Mouse (Mus musculus) midbrain, embryonic 15.5 days (tissue): Measurements from ENCODE around the gene Cdkal1. TPM values are rescaled to one million over a fixed set of nuclear protein-coding genes. Genes with fewer than 3 reads are reported as not detected.

ENCODE experiments used
- ATAC-seq: fragments of 200-750 bp; cut with Nextera tagmentation; replicated peaks from 2 replicates; pipeline ENCODE4 v1.8.0; 2017; ENCODE audit warnings: moderate TSS enrichment
- H3K27ac ChIP-seq: fragments of 300-500 bp; sonication (generic); 2 replicates; pipeline ENCODE4 v1.5.1; 2015; ENCODE audit warnings: mild to moderate bottlenecking, inconsistent platforms
- H3K27me3 ChIP-seq: fragments of 300-500 bp; sonication (generic); replicated peaks from 2 replicates; pipeline ENCODE4 v1.6.1; 2015; ENCODE audit warnings: inconsistent platforms
- H3K36me3 ChIP-seq: fragments of 300-500 bp; sonication (generic); replicated peaks from 2 replicates; pipeline ENCODE4 v1.6.1; 2015; ENCODE audit warnings: inconsistent platforms
- H3K4me1 ChIP-seq: fragments of 300-500 bp; sonication (generic); 2 replicates; pipeline ENCODE4 v1.6.1; 2015; ENCODE audit warnings: inconsistent platforms
- H3K4me2 ChIP-seq: fragments of 300-500 bp; sonication (generic); 2 replicates; pipeline ENCODE4 v1.6.1; 2015; ENCODE audit warnings: inconsistent platforms, mild to moderate bottlenecking, moderate library complexity
- H3K4me3 ChIP-seq: fragments of 300-500 bp; sonication (generic); 2 replicates; pipeline ENCODE4 v1.5.1; 2015; ENCODE audit warnings: mild to moderate bottlenecking, inconsistent platforms
- H3K9ac ChIP-seq: fragments of 300-500 bp; sonication (generic); 2 replicates; pipeline ENCODE4 v1.6.1; 2015; ENCODE audit warnings: mild to moderate bottlenecking, inconsistent platforms
- H3K9me3 ChIP-seq: fragments of 300-500 bp; sonication (generic); 2 replicates; pipeline ENCODE4 v1.6.1; 2016; ENCODE audit warnings: inconsistent platforms
- whole genome bisulfite sequencing: fragments of 180-500 bp; shearing (Covaris S2); methylation state at CpG from one replicate; pipeline ENCODE4 v1.1.7; 2015; ENCODE audit warnings: mixed read lengths; 5-methylcytosine and 5-hydroxymethylcytosine counted together
- polyA plus RNA-seq: library from polyadenylated mRNA; unstranded; fragments of >200 nt; fragmentation: Nextera tagmentation; extraction: Ambion mirVana; gene quantifications from 2 replicates; pipeline ENCODE4 v1.2.1, GENCODE M21; 2015

Gene Cdkal1
- polyA plus RNA-seq, 1 experiment from 2014 or later = 21.9 TPM

DNA sequence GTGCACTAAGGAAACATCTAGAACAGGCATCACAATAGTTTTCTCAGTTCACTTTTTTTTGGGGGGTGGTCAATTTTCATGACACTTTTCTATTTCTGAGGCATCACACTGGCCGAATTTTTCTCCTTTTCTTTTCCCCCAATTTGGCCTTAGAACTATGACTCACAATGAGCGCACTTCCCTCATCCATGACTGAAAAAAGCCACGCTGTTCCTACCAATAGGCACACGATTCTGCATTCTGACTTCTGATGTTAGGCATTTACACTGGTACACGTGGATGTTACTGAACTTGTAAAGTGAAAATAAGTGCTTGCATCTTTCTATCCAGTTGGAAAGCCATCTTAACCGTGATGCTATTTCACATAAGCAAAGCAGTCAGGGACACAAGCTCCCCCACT is 77.3 kb downstream of the Cdkal1 start:
- Histone ChIP-seq H3K4me3 (no peak overlapping the region), H3K9me3 (no peaks in the 10 kb centered on the region), H3K36me3 (no peaks in the 10 kb centered on the region), H3K9ac (no peak overlapping the region), H3K4me1 (no peaks in the 10 kb centered on the region), H3K27ac (no peak overlapping the region), H3K4me2 (no peak overlapping the region), H3K27me3 (no peaks in the 10 kb centered on the region)
- WGBS = 93% methylated on average over 6 of the region's 6 CpGs
- ATAC-seq = no peak

DNA sequence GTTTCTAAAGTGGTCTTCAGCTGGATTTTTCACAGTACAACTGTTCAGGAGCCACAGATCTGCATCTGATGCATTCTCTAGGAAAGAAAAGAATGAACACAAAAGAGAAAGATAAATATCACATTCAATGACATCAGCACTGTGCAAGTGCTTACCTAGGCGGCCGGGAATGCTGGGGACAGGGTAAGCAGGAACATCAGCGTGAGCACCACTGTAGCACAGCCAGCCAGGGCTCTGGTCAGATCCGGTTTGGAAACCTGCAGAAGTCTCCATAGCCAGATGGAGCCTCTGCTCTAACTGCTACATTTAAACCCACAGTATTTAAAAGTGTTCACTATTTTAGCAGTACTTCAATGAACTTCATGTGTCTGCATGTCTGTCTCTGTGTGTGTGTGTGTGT is 78.2 kb downstream of the Cdkal1 start:
- no peak for ATAC-seq
- 86% methylated on average over 4 of the region's 4 CpGs for WGBS

DNA sequence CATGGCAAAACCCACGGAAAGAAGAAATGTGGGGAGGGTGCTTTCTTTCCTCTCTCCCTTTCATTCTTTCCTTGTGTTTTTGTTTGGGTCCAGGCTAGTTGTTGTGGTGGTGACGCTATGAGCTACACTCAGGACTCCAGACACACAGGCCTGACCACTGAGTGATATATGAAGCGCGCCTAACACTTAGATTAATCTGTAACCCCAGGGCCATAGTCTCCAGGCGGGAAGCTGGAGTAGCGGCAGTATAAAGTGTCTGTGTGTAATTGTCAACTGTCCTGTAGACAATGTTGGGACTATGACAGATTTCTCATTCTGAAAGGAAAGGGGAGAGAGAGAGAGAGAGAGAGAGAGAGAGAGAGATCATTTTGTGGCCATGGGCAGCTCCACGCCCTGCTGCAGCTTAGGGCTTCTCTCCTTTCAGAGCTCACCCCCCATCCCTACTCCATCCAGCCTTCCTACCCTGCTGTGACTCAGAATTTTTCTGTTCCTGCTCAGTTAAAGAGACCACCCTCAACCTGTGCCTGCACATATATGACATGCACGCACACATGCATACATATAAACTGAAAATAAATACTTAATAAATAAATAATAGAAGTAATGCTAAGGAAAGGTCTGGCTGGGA is 79.8 kb downstream of the Cdkal1 start:
- Histone ChIP-seq H3K9me3 (no peaks in the 10 kb centered on the region), H3K4me3 (no peak overlapping the region), H3K4me1 (no peaks in the 10 kb centered on the region), H3K4me2 (no peak overlapping the region), H3K36me3 (no peaks in the 10 kb centered on the region), H3K9ac (no peak overlapping the region), H3K27ac (no peak overlapping the region), H3K27me3 (no peaks in the 10 kb centered on the region)
- no peak for ATAC-seq
- WGBS = 81% methylated on average over 8 of the region's 8 CpGs

More for the DNA sequence above, 78.2 kb downstream of the Cdkal1 start:
- Histone ChIP-seq H3K27me3 (no peaks in the 10 kb centered on the region), H3K36me3 (no peaks in the 10 kb centered on the region), H3K4me3 (no peak overlapping the region), H3K9ac (no peak overlapping the region), H3K4me2 (no peak overlapping the region), H3K27ac (no peak overlapping the region), H3K4me1 (no peaks in the 10 kb centered on the region), H3K9me3 (no peaks in the 10 kb centered on the region)

DNA sequence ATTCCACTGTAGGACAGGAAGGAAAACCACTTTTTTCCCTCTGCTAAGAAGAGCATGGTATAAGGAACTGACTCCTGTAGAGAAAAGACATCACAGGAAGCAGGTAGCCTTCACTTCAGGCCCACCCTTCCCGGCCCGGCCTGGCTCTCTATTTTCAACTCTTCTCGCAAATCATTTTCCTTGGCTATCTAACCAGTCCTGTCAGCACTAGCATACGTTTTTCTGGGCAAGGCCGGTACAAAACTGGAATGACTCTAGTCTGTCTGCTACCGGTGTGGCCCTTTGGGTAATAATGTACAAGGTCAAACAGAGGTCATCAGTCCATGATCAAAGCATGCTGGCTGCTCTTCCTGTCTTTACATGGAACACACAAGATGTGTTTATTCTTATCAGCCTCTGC is 81.9 kb downstream of the Cdkal1 start:
- Histone ChIP-seq H3K4me1 (peaks cover 8% of the 10 kb centered on the region), H3K9ac (no peak overlapping the region), H3K9me3 (no peaks in the 10 kb centered on the region), H3K4me2 (no peak overlapping the region), H3K36me3 (no peaks in the 10 kb centered on the region), H3K27me3 (no peaks in the 10 kb centered on the region), H3K4me3 (no peak overlapping the region), H3K27ac (no peak overlapping the region)
- 74% methylated on average over 6 of the region's 6 CpGs for WGBS
- no peak for ATAC-seq

DNA sequence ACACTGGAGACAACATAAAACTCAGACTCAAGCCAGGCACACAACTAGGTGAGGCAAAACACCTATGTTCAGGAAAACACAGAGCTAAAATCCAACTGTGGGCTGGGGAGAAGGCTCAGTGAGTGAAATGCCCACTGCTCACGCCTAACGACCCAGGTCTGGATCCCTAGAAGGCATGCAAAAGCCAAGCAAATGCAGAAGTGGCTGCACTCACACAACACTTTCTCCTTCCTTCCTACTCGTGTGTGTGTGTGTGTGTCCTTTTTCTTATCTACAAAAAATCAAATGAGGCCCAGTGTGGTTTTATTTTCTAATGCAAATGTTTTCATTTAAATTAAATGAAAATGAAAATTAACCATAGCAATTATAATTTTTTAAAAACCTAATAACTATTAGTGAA is 82.5 kb downstream of the Cdkal1 start:
- Histone ChIP-seq H3K9me3 (no peaks in the 10 kb centered on the region), H3K4me1 (peaks cover 8% of the 10 kb centered on the region), H3K9ac (no peak overlapping the region), H3K4me2 (no peak overlapping the region), H3K27me3 (no peaks in the 10 kb centered on the region), H3K36me3 (no peaks in the 10 kb centered on the region), H3K27ac (no peak overlapping the region), H3K4me3 (no peak overlapping the region)
- WGBS = 63% methylated on average over 3 of the region's 3 CpGs
- no peak for ATAC-seq

GRCm38 (mm10) chr13:29769647-29770436 is 85.6 kb downstream of the Cdkal1 start:
- Histone ChIP-seq H3K27me3 (no peaks in the 10 kb centered on the region), H3K9ac (no peak overlapping the region), H3K4me1 (peaks cover 8% of the 10 kb centered on the region), H3K36me3 (no peaks in the 10 kb centered on the region), H3K4me2 (no peak overlapping the region), H3K9me3 (no peaks in the 10 kb centered on the region), H3K4me3 (no peak overlapping the region), H3K27ac (no peak overlapping the region)
- peak; percentile 75 for ATAC-seq
- 19% methylated on average over 12 of the region's 12 CpGs for WGBS

- H3K4me1 ChIP-seq = peaks cover 8% of the 10 kb centered on the region
- no peak for ATAC-seq
- no peaks in the 10 kb centered on the region for H3K36me3 ChIP-seq
- no peak overlapping the region for H3K4me3 ChIP-seq
- H3K4me2 ChIP-seq = no peak overlapping the region
- WGBS = 79% methylated on average over 1 of the region's 1 CpGs
- no peaks in the 10 kb centered on the region for H3K27me3 ChIP-seq
- H3K9me3 ChIP-seq = no peaks in the 10 kb centered on the region
- no peak overlapping the region for H3K27ac ChIP-seq
- H3K9ac ChIP-seq = no peak overlapping the region
Measured at GRCm38 (mm10) chr13:29768104-29768503, 87.4 kb downstream of the Cdkal1 start.

GRCm38 (mm10) chr13:29767587-29767986 is 87.9 kb downstream of the Cdkal1 start:
- no peak overlapping the region for H3K9ac ChIP-seq
- no peak overlapping the region for H3K4me3 ChIP-seq
- peaks cover 8% of the 10 kb centered on the region for H3K4me1 ChIP-seq
- H3K27me3 ChIP-seq = no peaks in the 10 kb centered on the region
- WGBS = 70% methylated on average over 4 of the region's 4 CpGs
- no peaks in the 10 kb centered on the region for H3K9me3 ChIP-seq
- no peak overlapping the region for H3K27ac ChIP-seq
- H3K36me3 ChIP-seq = no peaks in the 10 kb centered on the region
- no peak for ATAC-seq
- H3K4me2 ChIP-seq = no peak overlapping the region

DNA sequence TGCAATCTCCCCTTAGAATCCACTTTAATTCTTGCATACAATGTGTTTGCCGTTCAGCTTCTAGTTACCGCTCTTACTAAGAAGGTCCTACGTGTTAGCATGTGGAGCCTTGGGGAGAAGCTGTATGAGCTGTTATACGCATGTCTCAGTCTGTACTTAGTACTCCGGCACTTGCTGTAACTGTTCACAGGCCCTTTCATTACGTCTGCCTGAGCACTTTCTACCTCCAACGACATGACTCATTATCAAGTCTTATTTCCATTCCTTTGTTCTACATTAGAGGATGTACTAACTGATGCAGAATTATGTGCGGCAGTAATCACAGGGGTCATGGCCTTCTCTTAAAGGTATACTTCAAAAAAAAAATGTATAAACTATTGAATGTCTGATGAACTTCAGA is 89.1 kb downstream of the Cdkal1 start:
- Histone ChIP-seq H3K27me3 (no peaks in the 10 kb centered on the region), H3K4me3 (no peak overlapping the region), H3K27ac (no peak overlapping the region), H3K9ac (no peak overlapping the region), H3K36me3 (no peaks in the 10 kb centered on the region), H3K4me2 (no peak overlapping the region), H3K4me1 (peaks cover 8% of the 10 kb centered on the region), H3K9me3 (no peaks in the 10 kb centered on the region)
- 66% methylated on average over 8 of the region's 8 CpGs for WGBS
- no peak for ATAC-seq

DNA sequence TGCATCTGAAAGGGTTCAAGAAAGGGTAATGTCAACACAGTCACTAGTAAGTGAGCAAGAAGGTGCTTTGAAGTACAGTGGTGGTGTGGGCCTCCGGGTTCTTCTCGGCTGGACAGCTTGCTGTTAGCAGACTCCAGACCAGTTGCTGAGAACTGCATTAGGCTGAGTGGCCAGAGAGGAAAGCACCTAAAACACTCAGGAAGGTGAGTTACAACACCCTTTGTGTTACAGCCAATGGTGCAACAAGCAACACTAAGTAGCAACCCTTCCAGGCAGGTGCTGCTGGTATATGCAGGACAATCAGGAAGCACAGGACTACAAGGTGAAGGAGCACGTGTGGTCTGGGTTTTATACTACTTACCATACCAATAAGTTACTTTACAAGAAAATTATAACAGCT is 90.2 kb downstream of the Cdkal1 start:
- Histone ChIP-seq H3K27me3 (no peaks in the 10 kb centered on the region), H3K9me3 (no peaks in the 10 kb centered on the region), H3K4me3 (no peak overlapping the region), H3K4me2 (no peak overlapping the region), H3K9ac (no peak overlapping the region), H3K4me1 (peaks cover 8% of the 10 kb centered on the region), H3K27ac (no peak overlapping the region), H3K36me3 (no peaks in the 10 kb centered on the region)
- WGBS = 89% methylated on average over 3 of the region's 3 CpGs
- ATAC-seq = no peak

GRCm38 (mm10) chr13:29759691-29760467 is 95.6 kb downstream of the Cdkal1 start:
- ATAC-seq = no peak
- no peak overlapping the region for H3K4me2 ChIP-seq
- 77% methylated on average over 5 of the region's 5 CpGs for WGBS
- no peaks in the 10 kb centered on the region for H3K4me1 ChIP-seq
- no peaks in the 10 kb centered on the region for H3K27me3 ChIP-seq
- H3K27ac ChIP-seq = no peak overlapping the region
- no peak overlapping the region for H3K4me3 ChIP-seq
- no peaks in the 10 kb centered on the region for H3K9me3 ChIP-seq
- no peak overlapping the region for H3K9ac ChIP-seq
- H3K36me3 ChIP-seq = no peaks in the 10 kb centered on the region

DNA sequence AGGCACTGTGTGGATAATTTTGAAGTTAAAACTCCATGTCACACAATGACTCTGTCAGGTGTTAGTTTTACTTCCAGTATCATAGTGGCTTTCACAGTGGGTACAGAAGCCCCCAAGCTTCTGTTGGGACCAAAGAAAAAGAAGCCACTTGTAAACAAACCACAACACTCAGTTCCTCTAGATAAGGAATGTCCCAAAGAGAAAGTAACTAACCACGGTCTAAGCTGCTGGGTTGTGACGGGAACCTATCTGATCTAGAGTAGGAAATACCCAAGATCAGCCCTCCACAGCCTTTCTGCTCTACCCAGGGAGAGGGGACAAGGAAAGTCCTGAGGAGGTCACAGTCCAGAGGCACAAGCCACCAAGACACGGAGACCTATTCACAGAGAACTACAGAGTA is 99.4 kb downstream of the Cdkal1 start:
- Histone ChIP-seq H3K4me2 (no peak overlapping the region), H3K9ac (no peak overlapping the region), H3K27ac (no peak overlapping the region), H3K36me3 (no peaks in the 10 kb centered on the region), H3K27me3 (no peaks in the 10 kb centered on the region), H3K4me1 (no peaks in the 10 kb centered on the region), H3K4me3 (no peak overlapping the region), H3K9me3 (no peaks in the 10 kb centered on the region)
- 80% methylated on average over 3 of the region's 3 CpGs for WGBS
- ATAC-seq = no peak
